Mouse (Mus musculus) heart, embryonic 14.5 days (tissue): ENCODE results near the gene Ccin. TPM values are rescaled to one million over a fixed set of nuclear protein-coding genes. Genes with fewer than 3 reads are reported as not detected.

Source experiments
- ATAC-seq: fragments of 200-750 bp; cut with Nextera tagmentation; 2 replicates; pipeline ENCODE4 v1.8.0; 2017; ENCODE audit warnings: low read depth, moderate TSS enrichment; ENCODE audit not compliant: insufficient number of reproducible peaks, insufficient read depth, low FRiP score
- H3K27ac ChIP-seq, 2 experiments: fragments of 200-500 bp in 1 of 2; fragments of 300-500 bp in 1 of 2; sonication (generic) in 1 of 2; replicated peaks in 1 of 2; 2 replicates each; pipeline ENCODE4 v1.5.1; 2012 to 2014; ENCODE audit warnings: low read depth in 2 of 2, low read length in 2 of 2, control low read depth in 1 of 2, mild to moderate bottlenecking in 1 of 2, mixed read lengths in 1 of 2; ENCODE audit not compliant: control insufficient read depth in 1 of 2, insufficient read depth in 1 of 2
- H3K27me3 ChIP-seq: fragments of 300-500 bp; sonication (generic); 2 replicates; pipeline ENCODE4 v1.6.1; 2014; ENCODE audit warnings: mild to moderate bottlenecking, low read length, control low read depth; ENCODE audit not compliant: control insufficient read depth, insufficient read depth
- H3K36me3 ChIP-seq: fragments of 300-500 bp; sonication (generic); 2 replicates; pipeline ENCODE4 v1.6.1; 2014; ENCODE audit warnings: mild to moderate bottlenecking, control low read depth, low read length, mixed read lengths; ENCODE audit not compliant: control insufficient read depth, insufficient read depth
- H3K4me1 ChIP-seq, 2 experiments: fragments of 200-500 bp in 1 of 2; fragments of 300-500 bp in 1 of 2; sonication (generic) in 1 of 2; 2 replicates each; pipeline ENCODE4 v1.6.1; 2012 to 2014; ENCODE audit warnings: low read length in 2 of 2, control low read depth in 1 of 2, mixed read lengths in 1 of 2; ENCODE audit not compliant: control insufficient read depth in 2 of 2, insufficient read depth in 2 of 2
- H3K4me2 ChIP-seq: fragments of 300-500 bp; sonication (generic); 2 replicates; pipeline ENCODE4 v1.6.1; 2014; ENCODE audit warnings: mild to moderate bottlenecking, low read length
- H3K4me3 ChIP-seq, 2 experiments: fragments of 200-500 bp in 1 of 2; fragments of 300-500 bp in 1 of 2; sonication (generic) in 1 of 2; 2 replicates each; pipeline ENCODE4 v1.5.1; 2012 to 2014; ENCODE audit warnings: low read length in 2 of 2, mild to moderate bottlenecking in 2 of 2, control low read depth in 1 of 2, low read depth in 1 of 2, moderate library complexity in 1 of 2; ENCODE audit not compliant: control insufficient read depth in 1 of 2, insufficient read depth in 1 of 2
- H3K9ac ChIP-seq: fragments of 300-500 bp; sonication (generic); 2 replicates; pipeline ENCODE4 v1.6.1; 2014; ENCODE audit warnings: mild to moderate bottlenecking, low read length
- H3K9me3 ChIP-seq: fragments of 300-500 bp; sonication (generic); 2 replicates; pipeline ENCODE4 v1.6.1; 2016; ENCODE audit warnings: low read length, control low read depth; ENCODE audit not compliant: control insufficient read depth
- WGBS: fragments of 180-500 bp; shearing (Covaris S2); extraction: QIAGEN DNeasy Blood & Tissue Kit; methylation state at CpG from one replicate; pipeline ENCODE4 v1.1.7; 2014; 5-methylcytosine and 5-hydroxymethylcytosine counted together
- polyA plus RNA-seq: library from polyadenylated mRNA; unstranded; fragments of >200 nt; fragmentation: Nextera tagmentation; extraction: Ambion mirVana; gene quantifications from 2 replicates; pipeline ENCODE4 v1.2.1, GENCODE M21; 2014

Gene Ccin
- polyA plus RNA-seq, 1 experiment from 2014 or later = not detected

- Histone ChIP-seq H3K9ac (no peak overlapping the region), H3K4me2 (no peak overlapping the region), H3K4me3 (no peak overlapping the region), H3K4me1 (peaks cover 5 to 20% of the 10 kb centered on the region in 2 experiments), H3K36me3 (peaks cover 14% of the 10 kb centered on the region), H3K27ac (no peak overlapping the region), H3K27me3 (no peaks in the 10 kb centered on the region), H3K9me3 (no peaks in the 10 kb centered on the region)
- no peak for ATAC-seq
- 45% methylated on average over 2 of the region's 2 CpGs for WGBS
Observed at GRCm38 (mm10) chr4:44010893-44011292, 27.6 kb downstream of the Ccin start.

- H3K9ac ChIP-seq = peak overlapping the region; percentile 99
- H3K27ac ChIP-seq = peak overlapping the region; percentile 80 to 84; a peak in 3 of 4 replicates
- H3K4me3 ChIP-seq = peak overlapping the region; percentile 69 to 98
- no peaks in the 10 kb centered on the region for H3K27me3 ChIP-seq
- H3K4me1 ChIP-seq = peaks cover 5 to 24% of the 10 kb centered on the region in 2 experiments
- peak overlapping the region; percentile 92 for H3K4me2 ChIP-seq
- 77% methylated on average over 3 of the region's 3 CpGs for WGBS
- peaks cover 15% of the 10 kb centered on the region for H3K36me3 ChIP-seq
- ATAC-seq = no peak
- no peaks in the 10 kb centered on the region for H3K9me3 ChIP-seq
Observed at GRCm38 (mm10) chr4:44011799-44012198, 28.5 kb downstream of the Ccin start.

GRCm38 (mm10) chr4:44012376-44013367 lies 29.4 kb downstream of the Ccin start:
- peak; percentile 97 for ATAC-seq
- peak overlapping the region; percentile 92 for H3K4me2 ChIP-seq
- no peaks in the 10 kb centered on the region for H3K9me3 ChIP-seq
- WGBS = under 1% methylated on average over 77 of the region's 77 CpGs
- peak overlapping the region; percentile 99 for H3K9ac ChIP-seq
- H3K36me3 ChIP-seq = peaks cover 15% of the 10 kb centered on the region
- H3K27ac ChIP-seq = peak overlapping the region; percentile 80 to 84
- peaks cover 5 to 24% of the 10 kb centered on the region in 2 experiments for H3K4me1 ChIP-seq
- no peaks in the 10 kb centered on the region for H3K27me3 ChIP-seq
- peak overlapping the region; percentile 69 to 98 for H3K4me3 ChIP-seq

- peak overlapping the region; percentile 99 for H3K9ac ChIP-seq
- no peaks in the 10 kb centered on the region for H3K27me3 ChIP-seq
- no peak for ATAC-seq
- H3K9me3 ChIP-seq = no peaks in the 10 kb centered on the region
- peak overlapping the region; percentile 69 to 98 for H3K4me3 ChIP-seq
- peaks cover 7 to 29% of the 10 kb centered on the region in 2 experiments for H3K4me1 ChIP-seq
- H3K27ac ChIP-seq = peak overlapping the region in 1 of 2 experiments; percentile 84; a peak in 1 of 4 replicates
- peaks cover 21% of the 10 kb centered on the region for H3K36me3 ChIP-seq
- 21% methylated on average over 11 of the region's 11 CpGs for WGBS
- H3K4me2 ChIP-seq = peak overlapping the region; percentile 92
Observed at GRCm38 (mm10) chr4:44013391-44014070, 30.2 kb downstream of the Ccin start.

GRCm38 (mm10) chr4:44016071-44016470 lies 32.8 kb downstream of the Ccin start:
- no peak overlapping the region for H3K27ac ChIP-seq
- no peak overlapping the region for H3K4me2 ChIP-seq
- H3K36me3 ChIP-seq = peaks cover 46% of the 10 kb centered on the region
- H3K9ac ChIP-seq = no peak overlapping the region
- peaks cover 7 to 30% of the 10 kb centered on the region in 2 experiments for H3K4me1 ChIP-seq
- WGBS = 85% methylated on average over 4 of the region's 4 CpGs
- H3K4me3 ChIP-seq = no peak overlapping the region
- no peaks in the 10 kb centered on the region for H3K9me3 ChIP-seq
- H3K27me3 ChIP-seq = no peaks in the 10 kb centered on the region
- ATAC-seq = no peak

GRCm38 (mm10) chr4:44016791-44017190 lies 33.5 kb downstream of the Ccin start:
- ATAC-seq = no peak
- Histone ChIP-seq H3K4me3 (no peak overlapping the region), H3K4me1 (peaks cover 7 to 30% of the 10 kb centered on the region in 2 experiments), H3K4me2 (no peak overlapping the region), H3K9ac (no peak overlapping the region), H3K9me3 (no peaks in the 10 kb centered on the region), H3K27ac (no peak overlapping the region), H3K36me3 (peaks cover 54% of the 10 kb centered on the region), H3K27me3 (no peaks in the 10 kb centered on the region)
- 93% methylated on average over 12 of the region's 12 CpGs for WGBS

- 86% methylated on average over 4 of the region's 4 CpGs for WGBS
- Histone ChIP-seq H3K27me3 (no peaks in the 10 kb centered on the region), H3K4me1 (peaks cover 2 to 10% of the 10 kb centered on the region in 2 experiments; a peak in 2 of 4 replicates), H3K9me3 (no peaks in the 10 kb centered on the region), H3K9ac (no peak overlapping the region), H3K4me2 (no peak overlapping the region), H3K4me3 (no peak overlapping the region), H3K27ac (no peak overlapping the region), H3K36me3 (peaks cover 93% of the 10 kb centered on the region)
- ATAC-seq = no peak
Observed at GRCm38 (mm10) chr4:44022323-44022722, 39.0 kb downstream of the Ccin start.
